In genomic region chr2:127332807-127333570, GRCm38 (mm10) we compare ENCODE assay signal across 19 mouse cellular contexts. TPM values are rescaled to one million over a fixed set of nuclear protein-coding genes. Genes with fewer than 3 reads are reported as not detected.
DNase-seq lines count a peak whose midpoint lies in the region; ATAC-seq and TF ChIP-seq lines count a peak whose summit lies in the region.
"Had no signal": no experiment of that assay in that cellular context is flagged by ENCODE, and none has a peak within 500 bp of the region (broad histone marks: within the 10 kb centered on the region; RNA-seq: fewer than 3 reads in every experiment).

No protein-coding gene starts in this region.

- H3K9me3 ChIP-seq in lung, postnatal 0 days (ENCODE audit: low read length), result no peaks in the 10 kb centered on the region
- H3K9me3 ChIP-seq: embryonic facial prominence, embryonic 13.5 days; forebrain, embryonic 10.5 days; liver, embryonic 13.5 days had no signal

- H3K4me1 ChIP-seq in lung, postnatal 0 days (ENCODE audit: insufficient read depth, low read depth, low read length), result no peaks in the 10 kb centered on the region
- peaks cover 11% of the 10 kb centered on the region for H3K4me1 ChIP-seq in bone marrow, adult 2 months (ENCODE audit: control insufficient read depth, insufficient read depth, low read length)

- TF ChIP-seq CTCF in lung, postnatal 0 days (IDR thresholded peaks at IDR 0.05), result no peak
- TF ChIP-seq CTCF in bone marrow, adult 2 months (IDR thresholded peaks at IDR 0.05; ENCODE audit: control insufficient read depth, insufficient read depth, low read length), result no peak

- H3K4me2 ChIP-seq in lung, postnatal 0 days (replicated peaks; ENCODE audit: low read depth, low read length), result no peak overlapping the region
- H3K4me2 ChIP-seq: embryonic facial prominence, embryonic 13.5 days; liver, embryonic 13.5 days had no signal

- intact Hi-C loops in heart, postnatal 14 days (cut with DNase I), result no loop called here

- DNase-seq in lung, postnatal 36 days, result peak; percentile 9
- DNase-seq in lung, postnatal 0 days (ENCODE audit: low spot score), result no peak
- DNase-seq in CD4-positive helper T cell, adult 2 months (ENCODE audit: low read depth, low spot score), result peak; percentile 82
- peak; percentile 50 for DNase-seq in thymus, postnatal 0 days (ENCODE audit: low spot score)
- DNase-seq in heart, postnatal 14 days, result no peak
- DNase-seq in neural tube, embryonic 10.5 days (ENCODE audit: extremely low spot score, low spot score), result no peak
- DNase-seq: cerebellum, adult 11 months; heart, postnatal 36 days; left cerebral cortex, postnatal 4 days; liver, embryonic 13.5 days; lung, postnatal 14 days had no signal

- WGBS in lung, postnatal 0 days, result 72% methylated on average over 14 of the region's 14 CpGs
- 55% methylated on average over 14 of the region's 14 CpGs for WGBS in bone marrow, adult 2 months

- no peaks in the 10 kb centered on the region; the same call in 1 of the 2 replicates for H3K27me3 ChIP-seq in lung, postnatal 0 days (replicated peaks; ENCODE audit: insufficient read depth, low read length)

- no peaks in the 10 kb centered on the region for H3K36me3 ChIP-seq in lung, postnatal 0 days (ENCODE audit: insufficient read depth, low read length)
- H3K36me3 ChIP-seq: embryonic facial prominence, embryonic 13.5 days; forebrain, embryonic 10.5 days; liver, embryonic 13.5 days had no signal

- no peak for TF ChIP-seq EP300 in lung, postnatal 0 days (IDR thresholded peaks at IDR 0.05)

- no peak overlapping the region for H3K9ac ChIP-seq in lung, postnatal 0 days (replicated peaks; ENCODE audit: low read depth)
- H3K9ac ChIP-seq: embryonic facial prominence, embryonic 13.5 days; liver, embryonic 13.5 days had no signal

- no peak overlapping the region for H3K4me3 ChIP-seq in lung, postnatal 0 days (ENCODE audit: low read depth, low read length)
- H3K4me3 ChIP-seq in bone marrow, adult 2 months (replicated peaks; ENCODE audit: control insufficient read depth, low read depth, low read length), result no peak overlapping the region
- H3K4me3 ChIP-seq: embryonic facial prominence, embryonic 13.5 days; forebrain, embryonic 10.5 days; liver, embryonic 13.5 days had no signal

- no peak overlapping the region for H3K27ac ChIP-seq in lung, postnatal 0 days (ENCODE audit: low read length)
- H3K27ac ChIP-seq in bone marrow, adult 2 months (ENCODE audit: control insufficient read depth, insufficient read depth, low read depth, low read length, poor library complexity), result peak overlapping the region; percentile 9
- H3K27ac ChIP-seq: embryonic facial prominence, embryonic 13.5 days; forebrain, embryonic 10.5 days; liver, embryonic 13.5 days had no signal

- TF ChIP-seq POLR2A in bone marrow, adult 2 months (IDR thresholded peaks at IDR 0.05; ENCODE audit: borderline replicate concordance, control insufficient read depth, low read depth, low read length), result no peak

- no peak for ATAC-seq in lung, postnatal 0 days
- no peak for ATAC-seq in megakaryocyte progenitor cell, adult 5-6 weeks (replicated peaks; ENCODE audit: poor library complexity)

RNA-seq across cellular contexts. Expression of gene Dusp2, which starts 3.0 kb away (rescaled TPM):
- 3.6 and 4.3 TPM in 2 replicates for polyA plus RNA-seq in lung, postnatal 0 days (2015; fragmentation: Nextera tagmentation; extraction: Ambion mirVana)
- polyA plus RNA-seq in bone marrow, adult 2 months (2011; ENCODE audit: insufficient read depth, insufficient read length, low replicate concordance, missing spikeins), result 15.1 and 23.2 TPM in 2 replicates
- 145 and 188 TPM in 2 replicates for polyA plus RNA-seq in thymus, postnatal 0 days (2015; fragmentation: Nextera tagmentation; extraction: Ambion mirVana)
- 76.0 and 76.5 TPM in 2 replicates for total RNA-seq in megakaryocyte progenitor cell, adult 5-6 weeks (2015)
- total RNA-seq in megakaryocyte progenitor cell, adult 5-6 weeks (2017), result 83.2 and 90.0 TPM in 2 replicates
- 1 to 10 TPM; 1.0 to 4.0 TPM for total RNA-seq in heart, postnatal 14 days (2021)

RNA-seq across cellular contexts. Expression of gene Astl, which starts 5.5 kb away (rescaled TPM):
- polyA plus RNA-seq in lung, postnatal 0 days (2015; fragmentation: Nextera tagmentation; extraction: Ambion mirVana), result not detected in 2 replicates
- polyA plus RNA-seq in bone marrow, adult 2 months (2011; ENCODE audit: insufficient read depth, insufficient read length, low replicate concordance, missing spikeins), result not detected in 2 replicates
- 0.14 and 0.39 TPM in 2 replicates for polyA plus RNA-seq in thymus, postnatal 0 days (2015; fragmentation: Nextera tagmentation; extraction: Ambion mirVana)
- total RNA-seq in megakaryocyte progenitor cell, adult 5-6 weeks (2015), result 0.15 and 0.30 TPM in 2 replicates
- 0.24 TPM in 1 of 2 replicates, not detected in the other for total RNA-seq in megakaryocyte progenitor cell, adult 5-6 weeks (2017)
- total RNA-seq in heart, postnatal 14 days (2021), result not detected
- total RNA-seq: common myeloid progenitor, adult 5-6 weeks; heart, postnatal 36 days; layer of hippocampus, postnatal 14 days; left cerebral cortex, postnatal 4 days had no signal
- polyA plus RNA-seq: forebrain, embryonic 10.5 days; intestine, embryonic 14.5 days; liver, embryonic 13.5 days; stomach, embryonic 16.5 days had no signal

RNA-seq across cellular contexts. Expression of gene Adra2b, which starts 30.0 kb away (rescaled TPM):
- 0.10 and 0.30 TPM in 2 replicates for polyA plus RNA-seq in lung, postnatal 0 days (2015; fragmentation: Nextera tagmentation; extraction: Ambion mirVana)
- polyA plus RNA-seq in bone marrow, adult 2 months (2011; ENCODE audit: insufficient read depth, insufficient read length, low replicate concordance, missing spikeins), result 0.74 TPM in 1 of 2 replicates, not detected in the other
- polyA plus RNA-seq in thymus, postnatal 0 days (2015; fragmentation: Nextera tagmentation; extraction: Ambion mirVana), result 0.47 and 0.50 TPM in 2 replicates
- total RNA-seq in megakaryocyte progenitor cell, adult 5-6 weeks (2015), result not detected in 2 replicates
- total RNA-seq in megakaryocyte progenitor cell, adult 5-6 weeks (2017), result not detected in 2 replicates
- 1 to 10 TPM; 1.4 to 1.9 TPM for total RNA-seq in heart, postnatal 14 days (2021)

Comparison
In these comparisons a context has a peak if more than half of its experiments do, and no peak if none do; other contexts are left out.
1. DNase-seq: peak in lung, postnatal 36 days (single experiment), CD4-positive helper T cell, adult 2 months (single experiment) and thymus, postnatal 0 days (single experiment); none in lung, postnatal 0 days (single experiment), heart, postnatal 14 days (0 of 2) and neural tube, embryonic 10.5 days (single experiment).